Mouse (Mus musculus) ES-CJ7 (cell line): ENCODE measurements around the gene Nudt21.

Experiments
- DNase-seq: peaks from one replicate; pipeline ENCODE4 v3.0.0; 2011; ENCODE audit warnings: low read depth, low spot score

Gene Nudt21

DNA sequence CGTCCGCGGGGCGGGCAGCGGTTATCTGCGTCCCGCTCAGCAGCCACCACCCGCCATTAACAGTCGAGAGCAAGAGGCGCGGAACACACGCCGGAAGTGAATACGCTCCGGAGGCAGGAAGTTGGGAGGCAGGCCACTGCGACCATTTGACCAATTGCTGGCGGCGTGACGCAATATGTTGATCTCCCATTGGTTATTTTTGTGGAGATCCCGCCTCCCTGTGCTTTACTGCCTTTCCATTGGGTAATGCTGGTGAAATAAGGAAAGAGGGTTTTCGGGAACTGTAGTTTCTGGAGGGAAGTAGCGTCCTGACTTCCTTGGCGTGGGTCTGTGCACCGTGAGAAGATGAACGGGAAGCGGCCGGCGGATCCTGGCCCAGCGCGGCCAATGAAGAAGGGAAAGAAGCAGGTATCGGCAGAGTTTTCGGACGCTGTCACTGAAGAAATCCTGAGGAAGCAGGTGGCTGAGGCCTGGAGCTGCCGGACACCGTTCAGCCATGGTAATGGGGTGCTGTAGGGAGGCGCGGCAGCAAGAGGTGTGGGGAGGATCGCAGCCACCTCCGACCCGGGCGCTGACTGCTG lies at the start of gene Nudt21, which contains the start of gene Ogfod1:
Nudt21 (minus strand) TSS at position 88 of the 581 bp plus-strand sequence.
Ogfod1 (plus strand) TSS at position 255 of the 581 bp plus-strand sequence.
- DNase-seq = peak; percentile 100

DNA sequence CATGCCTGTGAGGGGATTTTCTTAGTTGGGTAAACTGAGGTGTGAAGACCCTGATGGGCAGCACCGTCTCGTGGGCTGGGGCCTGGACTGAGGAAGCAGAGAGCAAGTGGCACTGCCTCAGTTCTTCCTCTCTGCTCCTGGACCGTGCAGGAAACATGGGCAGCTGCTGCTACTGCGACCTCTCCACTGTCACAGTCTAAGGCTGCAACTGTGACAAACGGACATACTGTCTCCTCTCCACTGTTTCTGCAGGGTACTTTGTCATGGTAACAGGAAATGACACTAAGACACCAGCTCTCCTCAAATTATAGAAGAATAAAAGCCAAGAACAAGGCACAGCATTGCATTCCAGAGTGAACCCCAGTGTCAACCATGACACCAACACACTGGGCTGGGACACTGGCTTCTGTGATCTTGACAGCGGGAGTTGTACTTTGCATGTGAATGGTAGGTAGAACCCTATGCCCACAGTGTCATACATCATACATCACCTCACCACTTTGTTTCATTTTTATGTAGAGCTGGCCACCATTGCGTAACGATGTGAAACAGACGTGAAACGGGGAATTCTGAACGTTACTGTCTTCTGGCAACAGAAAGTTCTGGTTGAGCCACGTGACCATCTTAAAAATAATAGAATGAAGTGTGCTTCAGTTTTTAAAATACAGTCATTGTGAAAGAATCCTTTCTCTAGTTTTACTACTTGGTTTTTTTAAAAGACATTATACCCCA lies 39.8 kb upstream of the Nudt21 start:
- no peak for DNase-seq

- peak; percentile 59 for DNase-seq
Observed at GRCm38 (mm10) chr8:94068793-94069192, 32.0 kb upstream of the Nudt21 start.

- no peak for DNase-seq
Observed at GRCm38 (mm10) chr8:94066121-94066863, 29.5 kb upstream of the Nudt21 start.

- DNase-seq = peak; percentile 56
Observed at GRCm38 (mm10) chr8:94057157-94057854, 20.5 kb upstream of the Nudt21 start.

GRCm38 (mm10) chr8:94052696-94053095 lies 15.9 kb upstream of the Nudt21 start:
- DNase-seq = no peak

DNA sequence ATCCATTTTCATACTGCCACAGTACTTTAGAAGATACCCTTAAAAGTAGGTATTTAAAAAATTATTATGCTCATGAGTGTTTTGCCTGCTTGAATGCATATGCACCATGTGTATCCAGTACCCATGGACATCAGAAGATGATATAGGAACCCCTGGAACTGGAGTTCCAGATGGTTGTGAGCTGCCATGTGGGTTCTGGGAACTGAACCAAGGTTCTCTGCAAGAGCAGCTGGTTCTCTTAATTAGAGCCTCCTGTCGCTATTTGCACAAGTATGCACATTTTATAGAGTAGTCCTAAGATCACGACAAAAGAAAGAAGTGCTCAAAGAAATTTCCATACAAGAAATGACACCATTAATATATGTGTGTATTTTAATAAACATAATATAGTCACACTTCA lies 11.0 kb upstream of the Nudt21 start:
- no peak for DNase-seq

DNA sequence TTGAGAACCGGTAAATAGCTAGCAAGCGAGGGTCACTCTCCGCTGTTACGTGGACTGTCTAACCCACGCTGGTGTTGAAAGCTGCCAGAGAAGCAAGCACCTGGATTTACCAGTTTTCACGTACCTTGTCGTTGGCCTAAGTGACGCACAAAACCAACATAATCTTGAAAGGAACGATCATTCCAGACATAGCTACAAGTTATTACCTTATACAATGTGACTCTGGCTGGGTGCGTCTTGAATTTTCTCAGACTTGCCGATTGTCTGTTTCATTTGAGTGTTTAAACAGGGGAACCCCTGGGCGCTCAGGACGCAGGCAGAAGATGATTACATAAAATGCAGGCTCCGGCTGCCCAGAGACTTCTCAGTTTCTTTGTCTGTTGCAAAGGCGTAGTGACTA lies 975 bp upstream of the Nudt21 start:
- DNase-seq = no peak

DNA sequence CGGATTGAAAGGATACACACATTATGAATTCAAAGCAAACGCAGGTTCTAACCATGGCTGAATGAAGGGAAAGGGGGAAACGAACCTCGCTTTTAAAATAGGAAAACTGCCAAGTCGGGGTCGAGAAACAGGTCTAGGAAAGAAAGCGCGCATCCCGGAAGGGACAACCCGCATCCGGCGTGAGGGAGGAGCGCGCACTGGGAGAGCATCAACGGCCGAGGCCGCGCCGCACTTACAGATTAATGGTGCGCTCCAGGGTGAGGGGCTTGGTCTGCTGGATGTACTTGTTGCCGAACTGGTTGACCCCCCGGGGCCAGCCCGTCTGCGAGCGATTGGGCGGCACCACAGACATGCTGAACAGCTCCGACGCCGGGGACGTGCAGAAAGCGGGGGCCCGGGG lies 290 bp downstream of the Nudt21 start:
- peak; percentile 79 for DNase-seq

GRCm38 (mm10) chr8:94035200-94035599 lies 1.6 kb downstream of the Nudt21 start:
- DNase-seq = no peak

GRCm38 (mm10) chr8:94033601-94034000 lies 3.2 kb downstream of the Nudt21 start:
- DNase-seq = peak; percentile 70

- no peak for DNase-seq
Observed at GRCm38 (mm10) chr8:94029701-94030100, 7.1 kb downstream of the Nudt21 start.

DNA sequence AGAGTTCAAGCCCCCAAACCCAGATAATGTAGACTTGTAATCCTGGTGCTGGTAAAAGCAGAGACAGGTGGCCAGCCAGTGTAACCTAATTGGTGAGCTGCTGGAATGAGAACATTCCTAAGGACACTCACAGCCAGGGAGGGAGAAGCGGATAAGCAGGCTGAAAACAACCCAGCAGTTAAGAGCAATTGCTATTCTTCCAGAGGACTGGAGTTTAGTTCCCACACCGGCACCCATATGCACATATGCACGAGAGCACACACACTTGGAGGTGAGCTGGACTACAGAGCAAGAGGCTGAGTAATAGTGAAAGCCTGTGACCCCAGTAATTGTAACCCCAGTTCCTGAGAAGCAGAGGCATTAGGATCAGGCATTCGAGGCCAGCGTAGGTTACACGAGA lies 12.9 kb downstream of the Nudt21 start:
- no peak for DNase-seq

DNA sequence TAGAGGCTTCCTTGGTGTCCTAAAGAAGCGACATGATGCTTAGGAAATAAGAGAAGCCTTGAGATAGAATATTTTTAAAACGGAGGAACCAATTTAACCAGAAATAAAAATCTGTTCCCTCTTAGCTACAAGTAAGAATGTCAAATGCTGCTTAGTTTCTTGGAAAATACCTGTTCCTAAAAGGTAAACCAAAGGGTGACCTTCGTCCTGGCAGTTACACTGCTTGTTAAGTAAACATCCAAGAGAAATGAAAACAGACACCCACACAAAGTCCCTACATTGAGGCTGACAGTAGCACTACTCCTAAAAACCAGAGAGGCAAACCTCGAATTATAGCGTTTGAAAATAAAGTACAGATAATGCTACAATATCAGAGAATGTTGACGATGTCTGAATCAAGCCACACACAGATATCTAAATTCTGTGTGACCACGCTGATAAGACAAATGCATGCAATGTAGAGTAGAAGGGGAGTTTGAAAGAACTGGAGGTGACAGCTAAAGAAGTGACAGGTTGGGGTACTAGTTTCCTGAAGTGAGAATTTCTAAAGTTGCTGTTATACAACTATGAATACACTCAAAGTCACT lies 23.7 kb downstream of the Nudt21 start:
- no peak for DNase-seq

- peak; percentile 54 for DNase-seq
Observed at GRCm38 (mm10) chr8:94012013-94012951, 24.5 kb downstream of the Nudt21 start, which contains the start of gene Amfr. Gene Amfr, minus strand, starts transcription at chr8:94012842.

- no peak for DNase-seq
Observed at GRCm38 (mm10) chr8:94011076-94012012, 25.5 kb downstream of the Nudt21 start.

DNA sequence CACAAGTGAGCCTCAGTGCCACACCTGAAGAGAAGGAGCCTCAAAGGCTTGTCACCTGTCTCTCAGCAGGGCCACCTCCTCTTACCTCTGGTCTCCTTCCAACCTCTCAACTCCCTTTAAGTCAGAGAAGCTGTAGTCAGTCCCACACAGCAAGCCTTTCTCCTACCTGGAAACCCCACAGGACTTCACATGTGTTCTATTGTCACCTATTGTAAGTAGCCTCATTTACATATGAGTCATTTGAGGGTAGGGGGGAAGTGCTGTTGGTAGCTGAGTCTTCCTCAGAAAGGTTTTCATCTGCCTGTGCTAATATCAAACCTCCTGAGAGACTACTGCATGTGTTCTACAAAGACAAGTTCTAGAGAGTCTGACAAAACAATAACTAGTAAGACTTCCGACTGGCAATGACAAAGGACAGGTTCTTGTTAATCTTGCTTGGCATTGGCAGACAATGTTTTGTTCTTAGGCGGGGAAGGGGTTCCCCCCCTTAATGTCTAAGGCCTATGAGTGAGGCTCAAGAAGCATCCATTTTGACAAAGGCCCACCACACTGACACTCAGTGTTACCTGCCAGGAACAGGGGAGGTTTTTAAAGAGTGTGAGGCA lies 26.6 kb downstream of the Nudt21 start:
- DNase-seq = peak; percentile 66

DNA sequence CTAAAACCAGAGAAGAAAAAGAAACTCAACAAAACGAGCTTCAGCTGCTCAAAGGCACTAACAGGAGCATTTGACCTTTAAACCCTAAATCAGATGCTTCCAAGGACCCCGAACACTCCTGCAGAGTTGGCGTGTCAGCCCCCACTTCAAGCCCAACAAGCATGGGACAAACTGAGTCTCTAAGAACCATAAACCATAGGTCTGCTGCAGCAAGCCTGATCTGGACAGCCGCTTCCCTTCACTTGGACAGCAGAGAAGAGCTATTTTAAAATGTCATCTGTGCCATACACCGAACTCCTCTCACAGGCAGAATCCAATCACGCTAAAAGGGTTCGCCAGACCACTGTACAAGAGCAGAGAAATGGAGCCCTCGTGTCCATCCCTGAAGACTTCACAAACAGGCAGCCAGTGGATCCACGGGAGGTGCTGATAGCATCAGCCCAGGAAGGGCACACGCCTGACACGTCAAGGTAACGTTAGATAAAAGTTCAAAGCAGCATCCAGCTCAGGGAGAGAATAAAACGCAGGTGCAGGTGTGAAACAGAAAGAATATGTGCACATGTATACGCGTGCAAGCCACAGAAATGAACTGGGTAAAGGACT lies 27.5 kb downstream of the Nudt21 start:
- no peak for DNase-seq
